Mouse (Mus musculus): Measurements from ENCODE around the gene Ppm1a.

Gene Ppm1a

GRCm38 (mm10) chr12:72727611-72728010 is 29.6 kb upstream of the Ppm1a start:
- TF ChIP-seq POU5F1 (IDR thresholded peaks at IDR 0.05; ENCODE audit: borderline replicate concordance, low read length) (no peak), NANOG (IDR thresholded peaks at IDR 0.05; ENCODE audit: borderline replicate concordance, low read length) (no peak), CTCF (conservative IDR thresholded peaks at IDR 0.05; ENCODE audit: low read length) (no peak)
- Histone ChIP-seq H3K9me3 (ENCODE audit: low read length) (no peaks in the 10 kb centered on the region; the same call in 1 of the 2 replicates), H3K4me3 (replicated peaks; ENCODE audit: low read length) (no peak overlapping the region), H3K36me3 (ENCODE audit: insufficient read depth, low read length) (no peaks in the 10 kb centered on the region), H3K4me1 (replicated peaks; ENCODE audit: low read depth, low read length) (peaks cover 58% of the 10 kb centered on the region), H3K27me3 (ENCODE audit: insufficient read depth, low read length) (no peaks in the 10 kb centered on the region)

- H3K36me3 ChIP-seq (ENCODE audit: insufficient read depth, low read length): no peaks in the 10 kb centered on the region
- H3K9me3 ChIP-seq (ENCODE audit: low read length): peaks cover 10% of the 10 kb centered on the region
- no peak overlapping the region for H3K4me3 ChIP-seq (replicated peaks; ENCODE audit: low read length)
- TF ChIP-seq CTCF (conservative IDR thresholded peaks at IDR 0.05; ENCODE audit: low read length) (no peak), NANOG (IDR thresholded peaks at IDR 0.05; ENCODE audit: borderline replicate concordance, low read length) (peak; percentile 78; the same call in 1 of the 2 replicates), POU5F1 (IDR thresholded peaks at IDR 0.05; ENCODE audit: borderline replicate concordance, low read length) (no peak)
- no peaks in the 10 kb centered on the region for H3K27me3 ChIP-seq (ENCODE audit: insufficient read depth, low read length)
- H3K4me1 ChIP-seq (replicated peaks; ENCODE audit: low read depth, low read length): peaks cover 62% of the 10 kb centered on the region
Measured at GRCm38 (mm10) chr12:72734112-72734511, 23.1 kb upstream of the Ppm1a start.

GRCm38 (mm10) chr12:72741176-72741575 is 16.1 kb upstream of the Ppm1a start:
- Histone ChIP-seq H3K36me3 (ENCODE audit: insufficient read depth, low read length) (no peaks in the 10 kb centered on the region), H3K4me3 (replicated peaks; ENCODE audit: low read length) (no peak overlapping the region), H3K27me3 (ENCODE audit: insufficient read depth, low read length) (no peaks in the 10 kb centered on the region), H3K4me1 (replicated peaks; ENCODE audit: low read depth, low read length) (peaks cover 62% of the 10 kb centered on the region), H3K9me3 (ENCODE audit: low read length) (no peaks in the 10 kb centered on the region)
- TF ChIP-seq CTCF (conservative IDR thresholded peaks at IDR 0.05; ENCODE audit: low read length): no peak
- TF ChIP-seq NANOG (IDR thresholded peaks at IDR 0.05; ENCODE audit: borderline replicate concordance, low read length): no peak
- no peak for TF ChIP-seq POU5F1 (IDR thresholded peaks at IDR 0.05; ENCODE audit: borderline replicate concordance, low read length)

- Histone ChIP-seq H3K4me3 (replicated peaks; ENCODE audit: low read length) (peak overlapping the region; percentile 43), H3K27me3 (ENCODE audit: insufficient read depth, low read length) (no peaks in the 10 kb centered on the region), H3K9me3 (ENCODE audit: low read length) (no peaks in the 10 kb centered on the region), H3K4me1 (replicated peaks; ENCODE audit: low read depth, low read length) (peaks cover 54% of the 10 kb centered on the region), H3K36me3 (ENCODE audit: insufficient read depth, low read length) (no peaks in the 10 kb centered on the region)
- TF ChIP-seq CTCF (conservative IDR thresholded peaks at IDR 0.05; ENCODE audit: low read length) (no peak), NANOG (IDR thresholded peaks at IDR 0.05; ENCODE audit: borderline replicate concordance, low read length) (no peak)
Measured at GRCm38 (mm10) chr12:72744803-72745360, 12.4 kb upstream of the Ppm1a start.

GRCm38 (mm10) chr12:72745486-72745885 is 11.8 kb upstream of the Ppm1a start:
- no peaks in the 10 kb centered on the region for H3K9me3 ChIP-seq (ENCODE audit: low read length)
- H3K4me3 ChIP-seq (replicated peaks; ENCODE audit: low read length): peak overlapping the region; percentile 43
- no peaks in the 10 kb centered on the region for H3K36me3 ChIP-seq (ENCODE audit: insufficient read depth, low read length)
- H3K4me1 ChIP-seq (replicated peaks; ENCODE audit: low read depth, low read length): peaks cover 53% of the 10 kb centered on the region
- H3K27me3 ChIP-seq (ENCODE audit: insufficient read depth, low read length): no peaks in the 10 kb centered on the region
- TF ChIP-seq POU5F1 (IDR thresholded peaks at IDR 0.05; ENCODE audit: borderline replicate concordance, low read length) (no peak), NANOG (IDR thresholded peaks at IDR 0.05; ENCODE audit: borderline replicate concordance, low read length) (no peak), CTCF (conservative IDR thresholded peaks at IDR 0.05; ENCODE audit: low read length) (no peak)

GRCm38 (mm10) chr12:72748341-72748740 is 8.9 kb upstream of the Ppm1a start:
- Histone ChIP-seq H3K4me1 (replicated peaks; ENCODE audit: low read depth, low read length) (peaks cover 39% of the 10 kb centered on the region), H3K9me3 (ENCODE audit: low read length) (no peaks in the 10 kb centered on the region), H3K4me3 (replicated peaks; ENCODE audit: low read length) (no peak overlapping the region), H3K36me3 (ENCODE audit: insufficient read depth, low read length) (no peaks in the 10 kb centered on the region), H3K27me3 (ENCODE audit: insufficient read depth, low read length) (no peaks in the 10 kb centered on the region)
- TF ChIP-seq NANOG (IDR thresholded peaks at IDR 0.05; ENCODE audit: borderline replicate concordance, low read length) (no peak), POU5F1 (IDR thresholded peaks at IDR 0.05; ENCODE audit: borderline replicate concordance, low read length) (no peak), CTCF (conservative IDR thresholded peaks at IDR 0.05; ENCODE audit: low read length) (no peak)

GRCm38 (mm10) chr12:72748841-72749240 is 8.4 kb upstream of the Ppm1a start:
- H3K9me3 ChIP-seq (ENCODE audit: low read length): no peaks in the 10 kb centered on the region
- no peak overlapping the region for H3K4me3 ChIP-seq (replicated peaks; ENCODE audit: low read length)
- no peaks in the 10 kb centered on the region for H3K27me3 ChIP-seq (ENCODE audit: insufficient read depth, low read length)
- H3K36me3 ChIP-seq (ENCODE audit: insufficient read depth, low read length): no peaks in the 10 kb centered on the region
- H3K4me1 ChIP-seq (replicated peaks; ENCODE audit: low read depth, low read length): peaks cover 36% of the 10 kb centered on the region
- no peak for TF ChIP-seq POU5F1 (IDR thresholded peaks at IDR 0.05; ENCODE audit: borderline replicate concordance, low read length)
- TF ChIP-seq NANOG (IDR thresholded peaks at IDR 0.05; ENCODE audit: borderline replicate concordance, low read length): no peak
- no peak for TF ChIP-seq CTCF (conservative IDR thresholded peaks at IDR 0.05; ENCODE audit: low read length)

- H3K9me3 ChIP-seq (ENCODE audit: low read length): no peaks in the 10 kb centered on the region
- H3K4me3 ChIP-seq (replicated peaks; ENCODE audit: low read length): no peak overlapping the region
- TF ChIP-seq NANOG (IDR thresholded peaks at IDR 0.05; ENCODE audit: borderline replicate concordance, low read length) (no peak), CTCF (conservative IDR thresholded peaks at IDR 0.05; ENCODE audit: low read length) (no peak), POU5F1 (IDR thresholded peaks at IDR 0.05; ENCODE audit: borderline replicate concordance, low read length) (no peak)
- H3K36me3 ChIP-seq (ENCODE audit: insufficient read depth, low read length): no peaks in the 10 kb centered on the region
- H3K27me3 ChIP-seq (ENCODE audit: insufficient read depth, low read length): no peaks in the 10 kb centered on the region
- H3K4me1 ChIP-seq (replicated peaks; ENCODE audit: low read depth, low read length): peaks cover 29% of the 10 kb centered on the region
Measured at GRCm38 (mm10) chr12:72749500-72749899, 7.8 kb upstream of the Ppm1a start.

GRCm38 (mm10) chr12:72750016-72750415 is 7.2 kb upstream of the Ppm1a start:
- no peaks in the 10 kb centered on the region for H3K36me3 ChIP-seq (ENCODE audit: insufficient read depth, low read length)
- TF ChIP-seq NANOG (IDR thresholded peaks at IDR 0.05; ENCODE audit: borderline replicate concordance, low read length) (no peak), POU5F1 (IDR thresholded peaks at IDR 0.05; ENCODE audit: borderline replicate concordance, low read length) (no peak), CTCF (conservative IDR thresholded peaks at IDR 0.05; ENCODE audit: low read length) (no peak)
- H3K27me3 ChIP-seq (ENCODE audit: insufficient read depth, low read length): no peaks in the 10 kb centered on the region
- peaks cover 24% of the 10 kb centered on the region for H3K4me1 ChIP-seq (replicated peaks; ENCODE audit: low read depth, low read length)
- H3K9me3 ChIP-seq (ENCODE audit: low read length): no peaks in the 10 kb centered on the region
- H3K4me3 ChIP-seq (replicated peaks; ENCODE audit: low read length): no peak overlapping the region

Data from E14TG2a.4 (cell line).